Mouse (Mus musculus): ENCODE data around the gene Nup210.

The Nup210 gene

DNA sequence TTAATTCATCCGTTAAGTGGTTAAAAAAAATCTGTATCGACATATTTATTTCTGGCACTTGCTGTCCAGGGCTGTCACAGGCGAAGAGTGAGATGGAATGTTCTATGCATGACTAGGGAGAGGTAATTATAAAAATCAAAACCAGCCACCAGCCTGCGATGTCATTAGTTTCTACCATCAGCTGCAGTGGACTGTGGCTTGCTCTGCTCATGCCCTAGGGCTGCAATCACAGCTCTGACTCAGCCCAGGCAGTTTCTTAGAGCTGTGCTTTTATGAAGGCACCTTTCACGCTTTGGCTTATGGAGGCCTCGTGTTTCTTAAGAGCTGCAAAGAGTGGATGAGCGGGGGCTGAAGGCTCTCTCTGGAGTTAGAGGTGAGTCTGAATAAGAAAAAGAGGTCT lies 95.8 kb downstream of the Nup210 start:
- no peak for DNase-seq (ENCODE audit: low spot score)

DNA sequence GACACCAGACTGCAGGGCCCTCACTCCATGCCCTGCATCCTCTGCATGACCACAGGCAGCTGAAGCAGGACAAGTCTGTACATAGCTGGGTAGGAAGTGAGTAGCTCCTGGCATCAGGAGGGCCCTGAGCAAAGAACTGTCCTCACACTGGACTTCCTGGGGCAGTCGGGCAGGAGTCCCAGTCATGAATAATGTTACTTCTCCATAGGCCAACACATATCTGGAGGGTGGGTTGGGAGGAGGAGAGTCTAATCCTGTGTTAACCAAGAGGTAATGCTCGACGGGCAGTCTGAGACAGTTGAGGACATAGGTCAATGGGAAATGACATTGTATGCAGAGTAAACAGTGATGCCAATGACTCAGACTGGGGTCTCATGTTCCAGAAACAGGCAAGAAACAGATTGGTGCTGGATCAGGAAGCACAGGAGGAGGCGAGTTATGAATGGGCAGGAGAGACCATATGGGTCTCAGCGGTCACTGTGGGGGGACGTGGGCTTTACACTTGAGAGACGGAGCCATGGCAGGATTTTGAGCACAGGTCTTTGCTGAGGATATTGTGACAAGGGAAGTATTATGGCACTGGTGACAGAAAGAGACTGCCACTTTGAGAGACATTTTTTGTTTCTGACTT lies 99.9 kb downstream of the Nup210 start:
- no peak for DNase-seq (ENCODE audit: low spot score)

DNA sequence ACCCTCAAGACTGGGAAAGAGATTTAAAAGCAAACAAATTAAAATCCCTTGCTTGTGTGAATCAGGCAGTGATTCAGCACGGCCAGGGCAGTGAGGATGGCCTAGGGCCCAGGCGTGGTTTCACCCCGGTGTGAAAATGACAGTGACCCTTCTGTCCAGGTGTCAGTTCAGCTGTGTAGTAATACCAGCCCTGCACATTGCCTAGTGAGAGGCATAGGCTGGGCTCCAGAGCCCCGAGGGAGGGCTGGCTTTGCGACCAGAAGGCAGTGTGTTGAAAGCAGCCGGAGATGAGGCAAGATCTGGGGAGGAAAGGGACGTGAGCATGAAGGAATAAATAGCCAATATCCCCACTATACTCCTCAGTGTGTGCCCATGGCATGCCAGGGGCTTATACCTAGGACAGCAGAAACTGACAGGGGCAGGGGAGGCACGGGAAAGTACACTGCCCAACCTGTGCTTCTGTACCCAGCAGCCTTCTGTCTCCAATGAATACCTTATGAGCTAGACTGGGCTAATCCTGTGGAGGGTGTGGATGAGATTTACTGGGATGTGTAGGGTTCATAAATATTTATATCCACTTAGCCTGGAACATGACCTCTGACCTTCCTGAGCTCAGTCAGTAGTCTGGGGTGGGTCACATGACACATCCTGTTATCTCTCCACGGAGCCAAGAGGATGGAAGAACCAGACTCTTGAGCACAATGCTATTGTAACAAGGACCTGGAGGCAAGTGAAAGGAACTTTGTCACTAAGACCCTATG lies 102.3 kb downstream of the Nup210 start:
- no peak for DNase-seq (ENCODE audit: low spot score)

DNA sequence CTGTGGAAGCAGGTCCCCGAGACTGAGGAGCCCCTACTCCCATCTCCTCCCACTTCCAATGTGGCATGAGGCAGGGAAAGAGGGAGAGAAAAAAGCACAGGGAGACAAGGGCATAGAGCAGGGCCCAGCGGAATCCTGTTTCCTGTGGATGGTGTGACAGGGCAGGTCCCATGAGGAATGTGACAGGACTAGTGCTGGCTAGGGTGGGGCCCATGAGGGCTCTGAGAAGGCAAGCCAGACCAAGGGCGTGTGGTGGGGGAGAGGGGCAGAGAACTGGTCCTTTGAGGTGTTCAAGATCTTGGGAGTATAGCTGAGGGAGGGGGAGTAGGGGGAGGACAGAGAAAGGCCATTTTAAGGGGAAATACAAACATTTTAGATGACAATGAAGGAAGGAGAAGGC lies 104.2 kb downstream of the Nup210 start:
- DNase-seq (ENCODE audit: low spot score), result no peak

DNA sequence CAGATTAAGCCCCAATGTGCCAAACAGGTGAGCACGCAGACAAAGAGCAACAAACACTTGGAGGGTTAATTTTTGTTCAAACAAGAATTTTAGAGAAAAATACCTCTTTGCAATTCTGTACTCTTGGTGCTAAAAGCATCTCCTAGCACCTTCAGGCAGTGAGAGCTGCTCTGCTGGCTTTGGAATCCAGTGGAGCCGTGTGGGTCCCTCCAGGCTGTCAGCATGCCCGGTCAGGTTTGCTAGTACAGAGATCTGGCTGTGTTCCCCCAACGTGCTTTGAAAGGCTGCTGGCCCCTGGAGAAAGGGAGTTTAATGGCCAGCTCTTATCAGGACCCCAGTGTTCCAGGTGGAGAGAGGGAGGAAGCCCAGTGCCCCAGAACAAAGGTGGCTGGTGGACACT lies 105.1 kb downstream of the Nup210 start:
- no peak for DNase-seq (ENCODE audit: low spot score)

DNA sequence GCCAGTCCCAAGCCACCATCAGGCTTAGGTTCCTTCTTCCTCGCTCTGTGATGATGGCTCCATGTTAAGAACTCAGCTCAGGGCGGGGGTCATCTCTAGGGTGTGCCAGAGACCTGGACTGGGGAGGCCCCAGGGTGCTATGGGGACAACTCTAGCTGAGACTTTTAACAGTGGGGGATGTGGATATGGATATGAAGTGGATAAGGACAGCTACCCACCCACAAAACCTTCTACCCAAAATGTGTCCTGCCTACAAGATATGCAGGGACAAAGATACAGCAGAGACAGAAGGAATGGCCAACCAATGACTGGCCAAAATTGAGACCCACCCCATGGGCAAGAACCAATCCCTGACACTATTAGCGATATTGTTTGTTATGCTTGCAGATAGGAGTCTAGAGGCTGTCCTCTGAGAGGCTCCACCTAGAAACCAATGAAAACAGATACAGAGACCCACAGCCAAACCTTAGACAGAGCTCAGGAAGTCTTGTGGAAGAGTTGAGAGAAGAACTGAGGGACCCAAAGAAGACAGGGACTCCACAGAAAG lies 108.3 kb downstream of the Nup210 start:
- no peak for DNase-seq (ENCODE audit: low spot score)

DNA sequence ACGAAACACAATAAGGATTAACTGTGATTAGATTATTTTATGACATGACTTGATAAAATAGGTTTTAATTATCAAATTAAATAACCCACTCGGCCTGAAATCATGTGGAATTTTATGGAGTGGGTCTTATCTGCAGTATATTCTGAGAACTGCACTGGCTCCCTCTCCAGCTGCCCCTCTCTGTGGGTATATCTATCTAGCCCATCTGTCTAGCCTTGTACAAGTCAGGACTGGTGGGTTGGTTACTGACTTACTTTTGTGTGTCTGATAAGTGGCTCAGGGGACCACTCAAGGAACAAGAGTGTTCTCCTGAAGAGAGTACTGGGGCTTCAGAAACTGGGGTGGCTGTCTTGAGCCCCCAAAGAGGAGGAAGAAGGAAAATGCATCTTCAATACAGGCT lies 109.4 kb downstream of the Nup210 start:
- DNase-seq (ENCODE audit: low spot score), result no peak

DNA sequence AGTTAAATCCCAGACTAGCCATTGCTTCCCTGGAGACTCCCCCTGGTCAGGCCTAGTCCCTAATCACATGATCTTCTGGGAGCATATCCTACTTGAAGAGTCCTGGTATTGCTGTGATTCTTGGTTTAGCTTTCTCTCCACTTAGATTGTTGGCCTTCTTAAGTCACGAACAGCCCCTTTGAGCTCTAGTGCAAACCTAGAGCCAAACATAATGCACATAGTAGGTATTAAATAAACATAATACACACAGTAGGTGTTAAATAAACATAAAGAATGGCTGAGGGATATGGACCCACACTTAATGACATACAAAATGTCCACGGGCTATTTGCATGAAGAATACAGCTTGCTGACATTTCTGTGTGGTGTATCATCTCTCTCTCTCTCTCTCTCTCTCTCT lies 112.5 kb downstream of the Nup210 start:
- DNase-seq (ENCODE audit: low spot score), result no peak

DNA sequence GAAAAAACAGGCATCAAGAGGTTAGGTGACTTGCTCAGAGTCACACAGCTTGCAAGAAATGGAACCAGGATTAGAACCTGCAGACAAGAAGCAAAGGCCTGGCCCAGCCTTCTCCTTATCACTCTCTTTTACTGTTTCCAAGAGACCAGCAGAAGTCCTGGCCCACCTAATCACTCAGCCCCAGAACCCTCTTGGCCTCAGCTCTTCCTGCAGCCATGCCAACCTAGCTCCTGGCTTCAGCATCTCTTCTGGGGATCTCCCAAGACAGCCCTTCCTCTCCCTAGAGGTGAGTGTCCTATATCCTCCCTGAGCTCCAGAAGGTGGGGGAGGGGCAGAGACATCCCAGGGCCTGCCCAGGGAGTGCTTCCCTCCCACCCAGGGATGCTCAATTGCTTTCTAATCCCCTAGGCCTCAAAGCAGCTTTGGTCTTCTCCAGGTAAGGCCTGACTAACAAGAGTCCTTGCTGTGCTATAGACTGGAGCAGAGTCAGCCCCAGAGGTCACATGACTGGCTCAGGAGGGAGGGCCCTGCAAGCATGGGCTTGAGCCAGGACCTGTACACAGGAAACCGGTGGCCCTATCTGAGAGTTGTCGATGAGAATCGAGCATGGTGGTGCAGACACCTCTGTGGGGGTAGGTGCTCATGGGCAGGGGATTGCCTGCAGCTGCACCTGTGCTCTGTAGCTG lies 113.2 kb downstream of the Nup210 start:
- DNase-seq (ENCODE audit: low spot score), result no peak

DNA sequence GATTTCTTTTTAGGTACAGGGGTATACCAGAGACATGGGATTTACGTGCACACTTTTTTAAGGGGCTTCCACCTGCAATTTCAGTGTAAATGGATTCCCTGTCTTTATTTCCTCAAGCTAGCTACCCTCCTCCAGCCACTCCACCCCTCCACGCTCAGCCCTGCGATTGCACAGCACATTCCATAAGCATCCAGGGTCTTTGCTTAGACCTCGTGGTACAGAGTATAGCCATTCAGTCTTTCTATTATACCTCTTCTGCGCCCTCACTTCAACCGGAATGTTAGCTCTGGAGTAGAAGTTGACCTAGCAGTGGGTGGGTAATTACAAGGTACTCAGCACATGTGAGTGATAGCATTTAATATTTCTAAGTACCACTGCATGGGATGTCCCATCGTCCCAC lies 115.1 kb downstream of the Nup210 start:
- DNase-seq (ENCODE audit: low spot score), result no peak

DNA sequence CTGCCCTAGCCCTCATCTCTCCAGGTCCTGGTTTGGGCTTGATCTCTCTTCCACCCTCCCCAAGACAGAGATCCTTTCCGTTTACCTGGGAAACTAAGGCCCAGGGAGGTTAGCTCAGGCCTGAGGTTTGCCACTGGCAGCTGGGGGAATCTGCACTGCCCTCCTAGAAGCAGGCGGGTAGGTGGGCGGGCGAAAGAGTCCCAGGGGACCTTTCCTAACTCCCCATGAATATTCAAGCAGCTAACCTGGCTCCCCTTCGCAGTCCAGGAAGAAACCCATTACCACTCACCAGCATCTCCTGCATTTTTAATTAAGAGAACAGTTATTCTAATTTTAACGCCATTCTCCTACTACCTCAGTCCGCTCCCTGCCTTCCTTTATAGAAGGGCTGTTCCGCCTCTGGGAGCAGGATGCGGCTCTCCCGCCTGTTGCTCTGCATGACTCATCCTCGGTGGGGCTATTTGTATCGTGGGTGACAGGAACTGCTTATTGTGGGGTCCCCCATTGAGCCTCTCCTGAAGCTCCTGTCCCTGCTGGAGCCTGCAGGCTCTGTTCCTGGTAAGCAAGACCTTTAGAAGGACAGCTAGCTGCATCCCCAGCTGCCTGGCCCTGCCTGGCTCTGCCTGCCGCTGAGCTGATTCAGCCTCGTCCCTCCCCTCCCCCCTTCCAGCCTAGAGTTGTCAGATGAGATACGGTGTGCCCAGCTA lies 115.7 kb downstream of the Nup210 start:
- peak; percentile 51 for DNase-seq (ENCODE audit: low spot score)

DNA sequence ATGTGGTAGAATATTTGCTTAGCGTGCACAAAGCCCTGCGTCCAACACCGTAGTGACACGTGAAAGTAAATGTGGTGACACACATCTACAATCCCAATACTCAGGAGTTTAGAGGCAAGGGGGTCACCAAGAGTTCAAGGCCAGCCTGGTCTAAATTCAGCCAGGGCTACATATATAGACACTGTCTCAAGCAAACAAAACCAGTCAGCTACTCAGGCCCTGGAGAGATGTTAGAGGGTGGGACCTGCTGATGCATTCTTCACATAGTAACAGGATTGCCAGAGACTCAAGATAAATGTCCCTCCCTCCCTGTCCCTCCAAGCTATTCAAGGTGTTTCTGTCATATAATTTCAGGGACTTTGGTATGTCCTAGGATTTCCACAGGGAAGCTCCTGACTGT lies 117.5 kb downstream of the Nup210 start:
- no peak for DNase-seq (ENCODE audit: low spot score)

DNA sequence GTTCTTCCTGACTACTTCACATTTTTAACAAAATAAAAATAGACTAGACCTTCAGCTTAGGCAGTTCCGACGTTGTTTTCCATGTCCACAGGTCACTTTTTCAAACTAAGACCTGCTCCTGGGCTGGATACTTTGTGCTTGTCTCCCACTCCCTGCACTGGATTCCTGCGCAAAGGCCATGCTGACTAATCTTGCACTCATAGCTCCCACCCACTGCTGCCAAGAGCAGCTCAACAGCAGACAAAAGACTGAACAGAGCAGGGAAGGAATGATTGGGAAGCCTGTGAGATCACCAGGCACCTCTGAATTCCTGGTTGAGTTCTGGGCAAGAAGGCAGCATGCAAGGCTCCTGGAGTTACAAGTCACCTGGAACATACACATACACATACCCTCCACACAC lies 119.6 kb downstream of the Nup210 start:
- DNase-seq (ENCODE audit: low spot score), result no peak

DNA sequence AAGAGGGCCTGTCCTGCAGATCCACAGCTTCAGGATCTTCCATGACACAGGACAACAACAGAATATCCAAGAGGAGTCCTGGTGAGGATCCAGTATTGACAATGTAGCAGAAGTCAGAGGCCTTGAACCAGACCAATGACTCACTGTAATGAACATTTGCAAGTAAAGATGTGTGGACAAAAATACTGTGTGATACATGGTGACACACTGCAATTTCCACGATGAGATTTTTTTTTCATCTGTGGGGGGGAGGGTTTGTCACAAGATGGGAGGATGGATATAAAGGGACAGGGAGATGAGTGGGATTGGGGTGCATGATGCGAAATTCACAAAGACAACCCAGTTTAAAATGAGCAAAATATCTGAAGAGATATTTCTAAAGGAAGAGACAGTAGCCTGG lies 120.4 kb downstream of the Nup210 start:
- no peak for DNase-seq (ENCODE audit: low spot score)

DNA sequence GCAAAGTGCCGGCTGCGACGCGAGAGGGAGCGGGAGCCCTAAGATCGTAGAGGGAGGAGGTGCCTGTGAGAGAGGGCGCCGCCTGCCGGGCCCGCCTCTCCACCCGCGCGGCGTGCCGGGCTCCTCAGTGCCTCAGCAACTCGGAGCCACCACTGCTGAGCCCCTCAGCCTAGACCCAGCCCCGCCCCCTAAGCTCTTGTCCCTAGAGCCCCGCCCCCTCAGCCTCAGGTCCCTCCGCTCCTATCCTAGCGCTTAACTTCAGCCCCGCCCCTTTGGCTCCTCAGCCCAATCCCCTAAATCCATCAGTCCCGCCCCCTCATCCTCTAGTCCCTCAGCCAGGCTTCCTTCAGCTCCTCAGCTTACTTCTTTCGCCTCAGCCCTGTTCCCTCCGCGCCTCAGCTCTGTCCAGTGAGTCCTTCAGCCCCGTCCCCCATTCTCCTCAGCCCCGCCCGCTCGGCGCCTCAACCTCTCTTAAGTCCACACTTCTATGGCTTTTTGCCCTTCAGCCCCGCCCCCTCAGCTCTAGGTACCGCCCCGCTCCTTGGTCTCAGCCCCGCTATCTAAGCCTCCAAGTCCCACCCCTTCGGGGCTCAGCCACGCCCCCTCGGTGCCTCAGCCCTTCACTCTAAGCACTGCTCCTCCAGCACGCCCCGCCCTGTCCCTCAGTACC lies 127.8 kb downstream of the Nup210 start, which contains the start of gene Iqsec1:
Gene Iqsec1 (minus strand): TSS at position 38 of the 670 bp plus-strand sequence.
- peak; percentile 99 for DNase-seq (ENCODE audit: low spot score)

DNA sequence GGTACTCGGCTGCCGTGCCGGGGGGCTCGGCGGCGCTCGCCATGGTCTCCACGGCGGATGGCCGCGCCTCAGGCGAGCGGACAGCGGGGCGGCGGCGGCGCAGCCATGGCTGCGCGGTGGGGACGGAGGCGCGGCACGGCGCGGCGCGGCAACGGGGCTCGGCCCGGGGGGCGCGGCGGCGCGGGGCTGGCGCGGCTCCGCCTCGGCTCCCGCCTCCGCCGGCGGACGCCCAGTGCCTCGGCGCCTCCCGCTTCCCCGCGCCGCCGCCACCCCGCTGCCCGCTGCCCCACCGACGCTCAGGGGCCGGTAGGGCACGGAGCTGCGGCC lies 128.4 kb downstream of the Nup210 start:
- no peak for DNase-seq (ENCODE audit: low spot score)

DNA sequence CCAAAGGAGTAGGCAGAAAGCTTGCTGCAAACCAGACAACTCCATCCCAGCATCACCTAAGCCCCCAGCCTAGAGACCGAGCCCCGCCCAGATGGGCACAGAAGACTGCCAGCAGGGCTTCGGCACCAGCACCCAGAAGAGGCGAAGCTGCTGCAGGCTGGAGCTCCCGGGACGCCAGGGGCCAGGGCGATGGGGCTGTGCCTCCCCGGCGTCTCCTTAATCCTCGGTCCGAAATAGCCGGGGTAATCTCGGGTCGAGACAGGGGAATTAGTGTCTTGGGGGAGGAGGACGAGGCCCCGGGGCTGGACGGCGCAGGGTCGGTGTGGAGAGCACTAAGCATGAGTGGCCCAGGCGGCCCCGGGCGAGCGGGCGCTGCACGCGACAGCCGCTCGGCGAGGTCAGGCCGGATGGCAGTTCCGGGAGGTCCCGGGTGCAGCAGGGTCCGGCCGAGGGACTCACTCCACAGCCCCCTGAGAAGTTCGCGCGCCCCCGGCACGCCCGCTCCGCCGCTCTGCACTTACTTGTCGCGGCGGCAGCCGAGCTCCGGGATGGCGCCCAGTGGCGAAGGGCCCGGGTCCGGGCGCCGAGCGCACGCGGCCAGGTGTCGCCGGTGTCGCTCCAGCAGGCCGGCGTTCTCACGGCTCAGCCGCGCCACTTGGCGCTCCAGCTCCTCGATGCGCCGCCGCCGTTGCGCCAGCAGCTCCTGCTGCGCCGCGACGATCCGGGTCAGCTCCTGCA lies 128.9 kb downstream of the Nup210 start:
- peak; percentile 46 for DNase-seq (ENCODE audit: low spot score)

DNA sequence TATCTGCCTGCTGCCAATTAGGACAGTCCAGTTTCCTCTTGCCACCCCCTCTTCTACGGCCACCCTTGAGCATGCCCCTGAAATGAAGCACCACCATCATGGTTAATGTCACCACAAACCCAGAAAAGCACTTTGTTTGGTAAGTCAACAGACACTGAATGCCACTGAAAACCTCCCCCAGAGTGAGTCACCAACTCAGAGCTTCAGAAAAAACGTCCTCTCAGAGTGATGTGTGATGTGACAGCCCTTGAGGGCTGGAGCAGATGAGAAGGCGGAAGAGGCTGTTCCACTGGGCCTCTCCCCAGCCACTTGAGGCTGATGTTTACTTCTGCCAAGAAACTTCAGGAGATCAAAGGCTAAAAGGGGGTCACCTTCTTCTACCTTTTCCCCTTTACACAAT lies 132.5 kb downstream of the Nup210 start:
- no peak for DNase-seq (ENCODE audit: low spot score)

DNA sequence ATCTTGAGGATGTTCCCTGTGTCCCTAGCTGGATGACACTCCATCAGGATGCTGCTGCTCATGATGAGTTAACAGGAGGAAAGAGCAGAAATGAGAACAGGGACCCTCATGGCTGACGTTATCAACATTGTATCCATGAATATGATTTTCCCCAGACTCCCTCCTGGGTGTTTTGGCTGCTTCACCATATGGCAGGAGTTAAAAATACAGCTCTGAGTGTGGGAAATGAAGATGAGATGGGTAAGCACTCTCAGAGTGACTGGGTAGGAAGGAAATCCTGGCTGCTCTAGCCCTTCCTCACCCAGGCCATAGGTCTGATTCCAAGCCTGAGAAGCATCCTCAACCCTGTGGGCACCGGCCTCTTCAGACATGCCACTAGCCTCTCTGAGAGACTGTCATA lies 142.3 kb downstream of the Nup210 start:
- DNase-seq (ENCODE audit: low spot score), result no peak

DNA sequence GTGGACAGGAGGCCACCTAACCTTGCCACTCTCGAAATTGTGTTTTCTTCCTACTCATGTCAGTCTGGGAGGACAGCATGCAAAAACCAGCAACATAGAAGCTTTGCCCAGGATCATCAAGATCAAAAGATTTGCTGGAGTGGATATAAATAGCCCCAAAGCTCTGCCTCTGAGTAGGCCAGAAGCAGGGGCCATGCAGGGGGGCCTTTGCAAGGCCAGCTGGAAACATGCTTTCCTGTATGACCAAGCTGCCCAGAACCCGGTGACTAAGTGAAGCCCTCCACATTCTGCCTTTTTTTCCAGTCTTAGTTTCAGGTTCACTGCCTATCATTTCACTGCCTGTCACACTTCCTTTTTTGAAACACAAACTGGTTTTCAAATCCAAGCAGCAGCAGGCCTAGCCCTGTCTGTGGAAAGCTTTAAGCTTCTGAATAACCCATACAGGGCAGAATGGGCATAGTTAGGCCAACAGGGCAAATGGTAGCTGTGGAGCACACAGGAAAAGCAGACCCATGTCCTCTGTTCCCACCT lies 147.2 kb downstream of the Nup210 start:
- DNase-seq (ENCODE audit: low spot score), result peak; percentile 41

Data from retina, embryonic 14.5 days (tissue).